Mouse (Mus musculus) midbrain, embryonic 15.5 days (tissue): ENCODE results near the gene Maf. TPM values are rescaled to one million over a fixed set of nuclear protein-coding genes. Genes with fewer than 3 reads are reported as not detected.

Experiments used
- ATAC-seq: fragments of 200-750 bp; cut with Nextera tagmentation; replicated peaks from 2 replicates; pipeline ENCODE4 v1.8.0; 2017; ENCODE audit warnings: moderate TSS enrichment
- H3K27ac ChIP-seq: fragments of 300-500 bp; sonication (generic); 2 replicates; pipeline ENCODE4 v1.5.1; 2015; ENCODE audit warnings: mild to moderate bottlenecking, inconsistent platforms
- H3K27me3 ChIP-seq: fragments of 300-500 bp; sonication (generic); replicated peaks from 2 replicates; pipeline ENCODE4 v1.6.1; 2015; ENCODE audit warnings: inconsistent platforms
- H3K36me3 ChIP-seq: fragments of 300-500 bp; sonication (generic); replicated peaks from 2 replicates; pipeline ENCODE4 v1.6.1; 2015; ENCODE audit warnings: inconsistent platforms
- H3K4me1 ChIP-seq: fragments of 300-500 bp; sonication (generic); 2 replicates; pipeline ENCODE4 v1.6.1; 2015; ENCODE audit warnings: inconsistent platforms
- H3K4me2 ChIP-seq: fragments of 300-500 bp; sonication (generic); 2 replicates; pipeline ENCODE4 v1.6.1; 2015; ENCODE audit warnings: inconsistent platforms, mild to moderate bottlenecking, moderate library complexity
- H3K4me3 ChIP-seq: fragments of 300-500 bp; sonication (generic); 2 replicates; pipeline ENCODE4 v1.5.1; 2015; ENCODE audit warnings: mild to moderate bottlenecking, inconsistent platforms
- H3K9ac ChIP-seq: fragments of 300-500 bp; sonication (generic); 2 replicates; pipeline ENCODE4 v1.6.1; 2015; ENCODE audit warnings: mild to moderate bottlenecking, inconsistent platforms
- H3K9me3 ChIP-seq: fragments of 300-500 bp; sonication (generic); 2 replicates; pipeline ENCODE4 v1.6.1; 2016; ENCODE audit warnings: inconsistent platforms
- WGBS: fragments of 180-500 bp; shearing (Covaris S2); methylation state at CpG from one replicate; pipeline ENCODE4 v1.1.7; 2015; ENCODE audit warnings: mixed read lengths; 5-methylcytosine and 5-hydroxymethylcytosine counted together
- polyA plus RNA-seq: library from polyadenylated mRNA; unstranded; fragments of >200 nt; fragmentation: Nextera tagmentation; extraction: Ambion mirVana; gene quantifications from 2 replicates; pipeline ENCODE4 v1.2.1, GENCODE M21; 2015

Maf gene
- polyA plus RNA-seq, 1 experiment from 2014 or later, result 7.5 TPM

DNA sequence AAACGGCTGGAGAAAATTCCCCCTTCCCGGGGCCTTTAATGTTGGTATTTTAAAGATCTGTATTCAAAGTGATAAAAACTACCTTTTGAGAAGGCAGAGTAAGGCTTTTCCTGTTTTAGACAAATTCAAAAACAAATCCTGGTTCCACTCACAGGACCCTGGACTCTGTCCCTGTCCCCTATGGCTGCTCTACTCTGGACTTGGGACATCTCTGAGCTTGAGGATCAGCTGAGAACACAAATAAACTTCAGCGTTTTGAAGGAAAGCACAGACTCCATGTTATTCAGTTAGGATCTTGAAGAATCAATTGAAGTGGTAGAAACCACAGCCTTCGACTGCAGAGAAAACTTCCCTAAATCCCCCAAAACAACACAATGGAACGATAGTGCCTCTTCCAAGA, 8.4 kb downstream of the Maf start:
- Histone ChIP-seq H3K27me3 (no peaks in the 10 kb centered on the region), H3K4me3 (no peak overlapping the region), H3K9me3 (no peaks in the 10 kb centered on the region), H3K27ac (no peak overlapping the region), H3K9ac (no peak overlapping the region), H3K36me3 (no peaks in the 10 kb centered on the region), H3K4me2 (no peak overlapping the region), H3K4me1 (no peaks in the 10 kb centered on the region)
- no peak for ATAC-seq
- 70% methylated on average over 5 of the region's 5 CpGs for WGBS

DNA sequence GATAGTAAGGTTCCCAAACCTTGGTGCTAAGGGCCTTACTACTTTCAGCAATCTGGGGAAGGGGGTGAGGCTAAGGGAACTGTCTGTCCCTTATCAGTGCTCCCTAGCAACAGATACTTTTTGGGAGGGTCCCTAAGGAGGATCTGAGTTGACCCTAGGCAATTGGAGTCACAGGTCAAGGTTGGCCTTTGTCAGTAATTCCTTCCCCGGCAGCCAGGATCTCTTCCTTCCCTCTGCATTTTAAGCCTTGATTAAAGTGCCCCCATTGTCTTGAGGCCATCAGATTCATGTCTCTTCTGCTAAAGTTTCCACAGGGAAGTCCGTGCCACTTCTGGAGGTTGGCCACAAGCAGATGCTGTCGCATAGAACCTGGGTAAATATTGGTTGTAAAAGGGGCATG, 10.2 kb downstream of the Maf start:
- H3K9ac ChIP-seq, result no peak overlapping the region
- no peak overlapping the region for H3K27ac ChIP-seq
- H3K4me2 ChIP-seq, result no peak overlapping the region
- H3K9me3 ChIP-seq, result no peaks in the 10 kb centered on the region
- WGBS, result 41% methylated on average over 3 of the region's 3 CpGs
- H3K4me3 ChIP-seq, result no peak overlapping the region
- H3K36me3 ChIP-seq, result no peaks in the 10 kb centered on the region
- H3K4me1 ChIP-seq, result no peaks in the 10 kb centered on the region
- no peaks in the 10 kb centered on the region for H3K27me3 ChIP-seq
- no peak for ATAC-seq

DNA sequence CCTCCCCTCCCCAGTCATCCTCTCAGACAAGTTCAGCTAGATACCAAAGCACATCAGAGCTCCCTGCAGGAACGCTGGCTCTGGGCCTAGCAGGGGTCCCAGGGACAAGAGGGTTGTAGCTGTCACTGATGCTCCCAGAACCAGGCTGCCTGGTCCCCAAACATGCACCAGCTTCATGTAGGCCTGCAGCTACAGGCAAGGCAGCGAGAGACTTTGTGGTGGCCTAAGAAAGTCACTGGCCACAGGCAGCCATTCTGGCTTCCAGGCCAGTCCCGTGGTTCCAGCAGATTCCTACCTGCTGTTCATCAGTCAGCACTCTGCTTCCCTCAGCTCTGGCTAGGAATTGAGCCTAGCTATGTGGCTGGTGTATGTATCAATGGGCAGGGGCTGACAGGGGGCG, 10.9 kb downstream of the Maf start:
- no peaks in the 10 kb centered on the region for H3K9me3 ChIP-seq
- 75% methylated on average over 4 of the region's 4 CpGs for WGBS
- H3K4me1 ChIP-seq, result no peaks in the 10 kb centered on the region
- ATAC-seq, result no peak
- no peak overlapping the region for H3K27ac ChIP-seq
- H3K9ac ChIP-seq, result no peak overlapping the region
- H3K4me3 ChIP-seq, result no peak overlapping the region
- no peak overlapping the region for H3K4me2 ChIP-seq
- H3K36me3 ChIP-seq, result no peaks in the 10 kb centered on the region
- H3K27me3 ChIP-seq, result no peaks in the 10 kb centered on the region

DNA sequence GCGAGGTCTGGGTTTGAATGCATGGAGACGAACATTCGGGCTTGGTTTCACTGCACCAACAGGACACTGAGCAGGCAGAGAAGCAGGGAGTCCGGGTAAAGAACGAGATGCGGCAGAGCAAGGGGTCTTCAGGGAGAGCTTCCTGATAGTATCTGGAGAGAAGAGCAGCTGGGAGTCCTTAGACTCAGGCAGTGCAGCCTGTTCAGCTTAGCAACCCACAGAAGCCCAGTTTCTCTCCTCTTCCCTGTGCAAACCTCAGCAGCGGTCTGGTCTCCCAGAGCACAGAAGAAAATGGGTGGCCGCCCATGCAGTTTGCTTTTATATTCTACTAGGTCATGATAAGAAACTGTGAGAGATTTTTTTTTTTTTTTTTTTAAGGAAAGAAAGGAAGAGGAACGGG, 20.2 kb downstream of the Maf start:
- Histone ChIP-seq H3K9ac (no peak overlapping the region), H3K9me3 (no peaks in the 10 kb centered on the region), H3K27me3 (no peaks in the 10 kb centered on the region), H3K36me3 (no peaks in the 10 kb centered on the region), H3K27ac (no peak overlapping the region), H3K4me1 (peaks cover 13% of the 10 kb centered on the region; the same call in 1 of the 2 replicates), H3K4me2 (no peak overlapping the region), H3K4me3 (no peak overlapping the region)
- 72% methylated on average over 9 of the region's 9 CpGs for WGBS
- no peak for ATAC-seq

DNA sequence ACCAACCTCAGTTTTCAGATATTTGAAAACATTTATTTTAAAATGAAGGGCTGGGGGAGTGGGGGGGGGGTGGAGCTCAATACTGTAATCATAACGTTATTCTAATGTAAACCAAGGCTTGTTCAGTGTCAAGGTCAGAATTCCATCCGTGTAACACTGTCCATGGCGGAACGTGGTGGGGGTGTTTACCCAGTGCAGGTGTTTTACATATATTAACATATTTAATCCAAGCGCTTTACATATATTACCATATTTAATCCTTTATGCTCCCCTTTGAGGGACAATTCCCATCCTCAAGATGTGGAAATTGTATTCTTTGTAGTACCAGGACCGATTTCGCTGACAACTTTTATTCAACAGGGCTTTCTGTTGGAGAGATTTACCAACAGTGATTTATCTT, 24.3 kb downstream of the Maf start:
- H3K9me3 ChIP-seq, result no peaks in the 10 kb centered on the region
- no peak for ATAC-seq
- H3K27me3 ChIP-seq, result no peaks in the 10 kb centered on the region
- H3K27ac ChIP-seq, result no peak overlapping the region
- no peaks in the 10 kb centered on the region for H3K36me3 ChIP-seq
- WGBS, result 35% methylated on average over 7 of the region's 7 CpGs
- H3K9ac ChIP-seq, result no peak overlapping the region
- H3K4me2 ChIP-seq, result no peak overlapping the region
- H3K4me1 ChIP-seq, result peaks cover 20% of the 10 kb centered on the region
- no peak overlapping the region for H3K4me3 ChIP-seq

DNA sequence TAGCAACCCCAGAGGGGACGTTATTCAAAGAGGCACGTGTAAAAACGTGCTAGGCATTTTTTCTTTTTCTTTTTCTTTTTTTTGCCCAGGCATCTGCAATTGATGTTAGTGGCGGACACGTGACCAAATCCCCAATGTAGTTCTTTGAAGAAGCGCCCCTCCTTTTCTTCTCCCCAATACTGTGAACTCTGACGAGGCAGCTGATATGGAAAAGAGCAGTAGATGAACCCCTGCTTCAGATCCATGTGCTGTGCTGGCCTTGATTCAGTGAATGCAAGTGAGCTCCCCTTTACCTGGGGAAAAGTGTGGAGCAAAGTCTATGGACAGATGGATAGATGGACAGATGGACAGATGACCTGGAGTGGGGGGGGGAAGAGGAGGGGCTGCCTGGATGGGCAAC, 28.1 kb downstream of the Maf start:
- H3K4me1 ChIP-seq, result peaks cover 19% of the 10 kb centered on the region
- H3K27ac ChIP-seq, result no peak overlapping the region
- H3K9me3 ChIP-seq, result no peaks in the 10 kb centered on the region
- no peak overlapping the region for H3K9ac ChIP-seq
- no peak overlapping the region for H3K4me2 ChIP-seq
- no peaks in the 10 kb centered on the region for H3K27me3 ChIP-seq
- H3K36me3 ChIP-seq, result no peaks in the 10 kb centered on the region
- WGBS, result 42% methylated on average over 7 of the region's 7 CpGs
- peak; percentile 60; the same call in 1 of the 2 replicates for ATAC-seq
- no peak overlapping the region for H3K4me3 ChIP-seq

DNA sequence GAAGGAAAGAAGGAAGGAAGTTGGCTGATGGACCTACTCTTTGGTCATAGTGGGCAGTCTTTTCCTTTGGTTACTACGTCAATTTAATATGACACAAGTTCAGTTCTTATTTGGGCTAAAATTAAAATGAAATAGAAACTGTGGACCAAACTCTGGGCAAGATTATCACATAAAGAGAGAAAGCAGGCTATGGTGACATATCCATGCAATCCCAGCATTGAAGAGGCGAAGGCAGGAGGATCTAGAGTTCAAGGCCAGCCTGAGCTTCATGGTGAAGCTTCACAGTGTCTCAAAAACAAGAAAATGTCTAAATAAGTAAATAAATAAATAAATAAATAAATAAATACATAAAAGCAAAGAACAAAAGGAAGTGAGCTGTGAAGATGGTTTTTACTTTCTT, 42.7 kb downstream of the Maf start:
- Histone ChIP-seq H3K4me1 (no peaks in the 10 kb centered on the region), H3K9ac (no peak overlapping the region), H3K4me3 (no peak overlapping the region), H3K27ac (no peak overlapping the region), H3K27me3 (no peaks in the 10 kb centered on the region), H3K36me3 (no peaks in the 10 kb centered on the region), H3K4me2 (no peak overlapping the region), H3K9me3 (no peaks in the 10 kb centered on the region)
- ATAC-seq, result no peak
- 95% methylated on average over 2 of the region's 2 CpGs for WGBS

DNA sequence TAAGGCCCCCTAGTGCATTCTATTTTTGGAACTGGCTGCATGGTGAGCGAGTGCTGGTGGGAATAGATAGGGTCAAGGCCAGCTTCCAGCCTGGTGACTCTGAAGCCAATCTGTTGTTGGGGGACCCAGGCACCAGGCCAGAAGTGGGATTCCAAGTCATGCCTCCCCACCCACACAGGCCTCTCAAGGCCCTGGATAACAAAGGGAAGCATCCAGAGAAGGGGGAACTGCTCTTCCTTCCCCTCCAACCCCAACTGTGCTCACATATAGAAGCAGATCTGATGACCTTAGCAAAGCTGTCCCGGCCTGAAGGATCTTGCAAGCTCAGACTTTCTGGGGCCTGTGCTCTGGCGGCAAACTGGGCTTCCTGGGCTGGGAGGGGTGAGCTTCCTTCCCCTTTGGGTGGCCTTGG, 57.5 kb downstream of the Maf start:
- Histone ChIP-seq H3K4me1 (no peaks in the 10 kb centered on the region), H3K27ac (no peak overlapping the region), H3K36me3 (no peaks in the 10 kb centered on the region), H3K4me2 (no peak overlapping the region), H3K9ac (no peak overlapping the region), H3K27me3 (no peaks in the 10 kb centered on the region), H3K9me3 (no peaks in the 10 kb centered on the region), H3K4me3 (no peak overlapping the region)
- ATAC-seq, result no peak
- 82% methylated on average over 3 of the region's 3 CpGs for WGBS

DNA sequence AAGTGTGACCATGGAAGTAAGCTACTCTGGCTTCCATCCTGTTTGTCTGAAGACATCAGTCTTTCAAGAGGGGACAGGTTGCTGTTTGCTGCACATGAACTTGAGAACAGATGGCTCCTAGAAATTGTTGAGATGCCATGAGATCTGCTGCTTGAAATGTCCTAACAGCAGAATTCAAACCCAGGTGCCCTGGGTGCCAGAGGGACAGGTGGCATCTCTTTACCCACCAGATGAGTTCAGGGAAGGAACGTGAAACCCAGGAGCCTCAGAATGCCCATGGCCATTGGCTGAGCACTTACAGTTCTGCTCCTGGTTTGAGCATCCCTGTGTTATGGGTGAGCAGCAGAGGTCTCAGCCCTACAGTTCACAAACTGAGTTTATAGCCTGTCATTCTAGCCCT, 62.5 kb downstream of the Maf start:
- WGBS, result 100% methylated on average over 1 of the region's 1 CpGs

DNA sequence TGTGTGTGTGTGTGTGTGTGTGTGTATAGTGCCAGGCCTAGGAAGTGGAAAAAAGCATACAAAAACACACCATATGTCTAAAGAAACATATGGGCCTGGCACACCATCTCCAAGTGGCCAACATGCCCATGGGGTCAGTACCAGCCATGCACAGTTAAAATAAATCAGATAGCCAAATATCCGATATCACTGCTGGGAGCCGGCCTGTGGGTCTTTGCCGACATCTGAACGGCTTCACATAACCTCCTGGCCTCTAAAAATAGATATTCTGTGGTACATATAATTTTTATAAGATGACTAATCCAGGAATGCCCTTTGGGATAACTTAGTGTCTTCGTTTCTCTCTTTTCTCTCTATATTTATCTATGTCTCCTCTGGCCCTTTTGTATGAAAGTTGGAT, 65.7 kb downstream of the Maf start:
- H3K27ac ChIP-seq, result no peak overlapping the region
- no peaks in the 10 kb centered on the region for H3K27me3 ChIP-seq
- no peaks in the 10 kb centered on the region for H3K4me1 ChIP-seq
- no peaks in the 10 kb centered on the region for H3K9me3 ChIP-seq
- no peak overlapping the region for H3K9ac ChIP-seq
- no peak for ATAC-seq
- no peak overlapping the region for H3K4me3 ChIP-seq
- H3K36me3 ChIP-seq, result no peaks in the 10 kb centered on the region
- WGBS, result 88% methylated on average over 5 of the region's 5 CpGs
- no peak overlapping the region for H3K4me2 ChIP-seq

More for the DNA sequence above, 62.5 kb downstream of the Maf start:
- Histone ChIP-seq H3K27ac (no peak overlapping the region), H3K9me3 (no peaks in the 10 kb centered on the region), H3K4me1 (no peaks in the 10 kb centered on the region), H3K36me3 (no peaks in the 10 kb centered on the region), H3K27me3 (no peaks in the 10 kb centered on the region), H3K4me2 (no peak overlapping the region), H3K4me3 (no peak overlapping the region), H3K9ac (no peak overlapping the region)
- no peak for ATAC-seq

DNA sequence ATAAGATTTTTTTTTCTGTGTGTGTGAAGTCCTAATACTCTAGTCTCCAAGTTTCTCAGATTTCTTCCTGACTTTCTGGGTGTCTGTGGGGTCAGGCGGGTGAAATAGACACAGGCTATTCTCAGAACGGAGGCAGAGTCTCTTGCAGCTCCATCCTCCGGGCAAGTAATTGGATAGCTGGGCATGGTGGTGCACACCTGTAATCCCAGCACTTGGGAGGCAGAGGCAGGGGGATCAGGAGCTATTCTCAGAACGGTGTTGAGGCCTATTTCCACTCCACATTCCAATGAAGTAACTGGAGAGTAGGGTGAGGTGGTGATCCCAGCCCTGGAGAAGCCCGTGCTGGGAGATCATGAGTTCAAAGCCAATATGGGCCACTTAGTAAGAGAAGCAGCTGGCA, 67.6 kb downstream of the Maf start:
- 75% methylated on average over 5 of the region's 5 CpGs for WGBS
- no peak overlapping the region for H3K27ac ChIP-seq
- no peak for ATAC-seq
- no peaks in the 10 kb centered on the region for H3K4me1 ChIP-seq
- H3K9ac ChIP-seq, result no peak overlapping the region
- no peaks in the 10 kb centered on the region for H3K27me3 ChIP-seq
- no peak overlapping the region for H3K4me3 ChIP-seq
- H3K36me3 ChIP-seq, result no peaks in the 10 kb centered on the region
- no peak overlapping the region for H3K4me2 ChIP-seq
- H3K9me3 ChIP-seq, result no peaks in the 10 kb centered on the region

DNA sequence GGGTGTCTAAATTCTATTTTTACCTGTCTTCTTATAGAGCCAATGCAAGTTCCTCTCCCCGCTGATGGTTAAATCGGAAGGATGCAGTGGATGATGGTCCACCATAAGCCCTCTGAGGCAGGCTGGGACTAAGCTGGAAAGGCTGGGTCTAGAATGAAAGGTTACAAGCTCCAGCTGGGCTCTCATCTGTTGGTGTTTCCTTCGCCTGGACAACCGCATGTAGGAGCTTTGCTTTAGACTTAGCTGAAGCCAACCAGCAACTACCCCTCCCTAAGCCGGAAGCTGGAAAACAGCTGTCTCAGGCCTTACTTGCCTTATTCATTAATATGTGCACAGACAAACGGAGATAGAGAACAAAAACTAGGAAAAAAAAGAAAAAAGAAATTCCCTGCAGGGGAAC, 70.8 kb downstream of the Maf start:
- H3K4me2 ChIP-seq, result no peak overlapping the region
- H3K4me1 ChIP-seq, result no peaks in the 10 kb centered on the region
- WGBS, result 78% methylated on average over 6 of the region's 6 CpGs
- no peak overlapping the region for H3K27ac ChIP-seq
- H3K36me3 ChIP-seq, result no peaks in the 10 kb centered on the region
- no peak overlapping the region for H3K4me3 ChIP-seq
- no peaks in the 10 kb centered on the region for H3K27me3 ChIP-seq
- H3K9me3 ChIP-seq, result no peaks in the 10 kb centered on the region
- no peak overlapping the region for H3K9ac ChIP-seq
- no peak for ATAC-seq
